Mouse (Mus musculus): ENCODE results near the gene Washc3. TPM values are rescaled to one million over a fixed set of nuclear protein-coding genes. Genes with fewer than 3 reads are reported as not detected.

The Washc3 gene
- polyA plus RNA-seq (2015; fragmentation: Nextera tagmentation; extraction: Ambion mirVana) = 60.4 and 71.0 TPM in 2 replicates

DNA sequence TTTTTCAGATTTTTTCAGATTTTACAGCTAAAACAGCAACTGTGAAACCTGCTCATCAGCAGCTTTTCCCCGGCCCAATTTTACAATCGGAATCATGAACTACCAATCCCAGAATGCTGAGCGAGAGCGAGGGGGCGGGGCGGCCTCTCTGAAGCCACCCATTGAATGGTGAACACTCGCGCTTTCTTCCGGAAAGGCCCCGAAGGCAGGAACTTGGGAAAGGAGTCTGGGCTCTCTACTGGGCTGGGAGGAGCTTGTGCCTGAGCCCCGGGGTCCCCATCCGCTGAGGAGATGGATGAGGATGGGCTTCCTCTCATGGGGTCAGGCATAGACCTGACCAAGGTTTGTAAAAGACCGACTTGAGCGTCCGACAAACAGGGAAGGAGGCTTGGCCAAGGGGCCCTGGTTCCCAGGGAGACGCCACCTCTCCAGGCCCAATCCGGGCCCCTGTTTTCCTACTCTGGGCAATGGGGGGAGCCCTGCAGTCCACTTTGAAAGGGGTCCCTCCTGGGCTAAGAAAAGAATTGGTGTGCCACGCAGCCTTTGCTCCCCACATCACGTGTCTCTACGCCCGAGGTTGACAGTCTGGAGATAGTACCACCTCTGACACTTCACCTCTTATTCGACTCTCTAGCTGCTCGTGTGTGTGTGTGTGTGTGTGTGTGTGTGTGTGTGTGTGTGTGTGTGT is at the start of gene Washc3:
Gene Washc3, plus strand, starts transcription at position 143 of the 688 bp plus-strand sequence.
- Histone ChIP-seq H3K27ac (ENCODE audit: low read length) (peak within 1 kb of the TSS; percentile 66), H3K27me3 (ENCODE audit: control insufficient read depth, insufficient read depth, low read depth, low read length) (no peaks in the 10 kb centered on the region), H3K9me3 (ENCODE audit: control insufficient read depth, low read length) (no peaks in the 10 kb centered on the region), H3K4me3 (ENCODE audit: low read length) (peak within 1 kb of the TSS; percentile 81), H3K9ac (ENCODE audit: low read length) (peak within 1 kb of the TSS; percentile 88), H3K4me1 (replicated peaks; ENCODE audit: control insufficient read depth, insufficient read depth, low read length) (peaks cover 8% of the 10 kb centered on the region), H3K4me2 (ENCODE audit: low read depth, low read length) (peak within 1 kb of the TSS; percentile 78), H3K36me3 (ENCODE audit: control insufficient read depth, insufficient read depth, low read length) (no peaks in the 10 kb centered on the region)
- peak; percentile 99 for ATAC-seq (ENCODE audit: low read depth)
- under 1% methylated on average over 23 of the region's 23 CpGs for WGBS

GRCm38 (mm10) chr10:88151658-88152057 is 49.2 kb upstream of the Washc3 start:
- no peak overlapping the region for H3K4me3 ChIP-seq (ENCODE audit: low read length)
- ATAC-seq (ENCODE audit: low read depth) = no peak
- H3K27ac ChIP-seq (ENCODE audit: low read length) = no peak overlapping the region
- H3K4me1 ChIP-seq (replicated peaks; ENCODE audit: control insufficient read depth, insufficient read depth, low read length) = peaks cover 6% of the 10 kb centered on the region
- peaks cover 33% of the 10 kb centered on the region for H3K36me3 ChIP-seq (ENCODE audit: control insufficient read depth, insufficient read depth, low read length)
- no peak overlapping the region for H3K9ac ChIP-seq (ENCODE audit: low read length)
- 86% methylated on average over 6 of the region's 6 CpGs for WGBS
- no peak overlapping the region for H3K4me2 ChIP-seq (ENCODE audit: low read depth, low read length)
- H3K27me3 ChIP-seq (ENCODE audit: control insufficient read depth, insufficient read depth, low read depth, low read length) = no peaks in the 10 kb centered on the region
- H3K9me3 ChIP-seq (ENCODE audit: control insufficient read depth, low read length) = no peaks in the 10 kb centered on the region

DNA sequence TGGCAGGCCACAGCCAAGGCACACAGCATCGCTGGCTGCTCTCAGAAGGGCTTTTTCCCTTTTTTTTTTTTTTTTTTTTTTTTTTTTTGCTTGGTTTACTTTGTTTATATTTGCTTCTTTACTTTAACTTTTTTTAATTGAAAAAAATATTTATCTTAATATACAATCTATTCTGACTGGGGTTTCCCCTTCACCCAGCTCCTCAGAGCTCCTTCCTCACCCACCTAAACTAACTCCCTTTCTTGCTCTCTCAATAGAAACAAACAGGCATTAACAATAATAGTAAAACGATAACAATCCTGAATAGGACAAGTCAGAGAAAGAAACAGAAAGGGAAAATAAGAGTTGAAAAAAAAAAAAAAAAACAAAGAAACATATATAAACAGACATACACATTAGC is 38.8 kb upstream of the Washc3 start:
- Histone ChIP-seq H3K4me2 (ENCODE audit: low read depth, low read length) (no peak overlapping the region), H3K27ac (ENCODE audit: low read length) (no peak overlapping the region), H3K9me3 (ENCODE audit: control insufficient read depth, low read length) (peaks cover 3% of the 10 kb centered on the region), H3K9ac (ENCODE audit: low read length) (no peak overlapping the region), H3K36me3 (ENCODE audit: control insufficient read depth, insufficient read depth, low read length) (peaks cover 14% of the 10 kb centered on the region), H3K4me1 (replicated peaks; ENCODE audit: control insufficient read depth, insufficient read depth, low read length) (no peaks in the 10 kb centered on the region), H3K4me3 (ENCODE audit: low read length) (no peak overlapping the region), H3K27me3 (ENCODE audit: control insufficient read depth, insufficient read depth, low read depth, low read length) (no peaks in the 10 kb centered on the region)
- no peak for ATAC-seq (ENCODE audit: low read depth)
- 91% methylated on average over 2 of the region's 2 CpGs for WGBS

- Histone ChIP-seq H3K4me3 (ENCODE audit: low read length) (no peak overlapping the region), H3K9ac (ENCODE audit: low read length) (no peak overlapping the region), H3K27me3 (ENCODE audit: control insufficient read depth, insufficient read depth, low read depth, low read length) (no peaks in the 10 kb centered on the region), H3K4me1 (replicated peaks; ENCODE audit: control insufficient read depth, insufficient read depth, low read length) (no peaks in the 10 kb centered on the region), H3K4me2 (ENCODE audit: low read depth, low read length) (no peak overlapping the region), H3K27ac (ENCODE audit: low read length) (no peak overlapping the region), H3K36me3 (ENCODE audit: control insufficient read depth, insufficient read depth, low read length) (peaks cover 14% of the 10 kb centered on the region), H3K9me3 (ENCODE audit: control insufficient read depth, low read length) (peaks cover 3% of the 10 kb centered on the region)
- 94% methylated on average over 5 of the region's 5 CpGs for WGBS
- ATAC-seq (ENCODE audit: low read depth) = no peak
These were observed 38.2 kb upstream of the Washc3 start for GRCm38 (mm10) chr10:88162676-88163075.

DNA sequence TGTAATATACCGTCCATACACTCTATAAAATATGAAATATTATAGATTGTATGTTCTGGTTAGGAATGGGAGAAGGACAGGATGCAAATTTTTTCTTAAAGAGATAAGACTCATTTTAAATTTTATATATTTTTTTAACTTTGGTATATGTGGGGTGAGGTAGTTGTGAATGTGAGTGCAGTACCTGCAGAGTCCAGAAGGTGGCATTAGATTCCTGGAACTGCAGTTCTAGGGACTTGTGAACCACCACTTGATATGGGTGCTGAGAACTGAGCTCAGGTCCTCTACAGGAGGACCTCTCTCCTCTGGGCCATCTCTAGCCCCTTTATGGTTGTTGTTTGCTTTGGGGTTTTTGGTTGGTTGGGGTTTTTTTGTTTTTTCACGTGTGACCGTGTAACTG is 34.7 kb upstream of the Washc3 start:
- no peaks in the 10 kb centered on the region for H3K27me3 ChIP-seq (ENCODE audit: control insufficient read depth, insufficient read depth, low read depth, low read length)
- ATAC-seq (ENCODE audit: low read depth) = no peak
- 84% methylated on average over 3 of the region's 3 CpGs for WGBS
- no peak overlapping the region for H3K4me2 ChIP-seq (ENCODE audit: low read depth, low read length)
- no peak overlapping the region for H3K27ac ChIP-seq (ENCODE audit: low read length)
- no peaks in the 10 kb centered on the region for H3K4me1 ChIP-seq (replicated peaks; ENCODE audit: control insufficient read depth, insufficient read depth, low read length)
- peaks cover 9% of the 10 kb centered on the region for H3K36me3 ChIP-seq (ENCODE audit: control insufficient read depth, insufficient read depth, low read length)
- no peak overlapping the region for H3K4me3 ChIP-seq (ENCODE audit: low read length)
- H3K9ac ChIP-seq (ENCODE audit: low read length) = no peak overlapping the region
- H3K9me3 ChIP-seq (ENCODE audit: control insufficient read depth, low read length) = peaks cover 3% of the 10 kb centered on the region

- H3K9ac ChIP-seq (ENCODE audit: low read length) = no peak overlapping the region
- peak overlapping the region; percentile 59 for H3K27ac ChIP-seq (ENCODE audit: low read length)
- H3K4me1 ChIP-seq (replicated peaks; ENCODE audit: control insufficient read depth, insufficient read depth, low read length) = no peaks in the 10 kb centered on the region
- H3K9me3 ChIP-seq (ENCODE audit: control insufficient read depth, low read length) = peaks cover 3% of the 10 kb centered on the region
- no peak overlapping the region for H3K4me3 ChIP-seq (ENCODE audit: low read length)
- H3K4me2 ChIP-seq (ENCODE audit: low read depth, low read length) = no peak overlapping the region
- peak; percentile 80 for ATAC-seq (ENCODE audit: low read depth)
- peaks cover 4% of the 10 kb centered on the region; the same call in 1 of the 2 replicates for H3K36me3 ChIP-seq (ENCODE audit: control insufficient read depth, insufficient read depth, low read length)
- 52% methylated on average over 7 of the region's 7 CpGs for WGBS
- no peaks in the 10 kb centered on the region for H3K27me3 ChIP-seq (ENCODE audit: control insufficient read depth, insufficient read depth, low read depth, low read length)
These were observed 33.3 kb upstream of the Washc3 start for GRCm38 (mm10) chr10:88167438-88168077.

- peak overlapping the region; percentile 81 for H3K4me3 ChIP-seq (ENCODE audit: low read length)
- H3K9me3 ChIP-seq (ENCODE audit: control insufficient read depth, low read length) = no peaks in the 10 kb centered on the region
- H3K27me3 ChIP-seq (ENCODE audit: control insufficient read depth, insufficient read depth, low read depth, low read length) = no peaks in the 10 kb centered on the region
- peak; percentile 70 for ATAC-seq (ENCODE audit: low read depth)
- WGBS = 9% methylated on average over 4 of the region's 4 CpGs
- H3K27ac ChIP-seq (ENCODE audit: low read length) = no peak overlapping the region
- H3K4me1 ChIP-seq (replicated peaks; ENCODE audit: control insufficient read depth, insufficient read depth, low read length) = peaks cover 8% of the 10 kb centered on the region
- H3K4me2 ChIP-seq (ENCODE audit: low read depth, low read length) = peak overlapping the region; percentile 78
- peak overlapping the region; percentile 88 for H3K9ac ChIP-seq (ENCODE audit: low read length)
- no peaks in the 10 kb centered on the region for H3K36me3 ChIP-seq (ENCODE audit: control insufficient read depth, insufficient read depth, low read length)
These were observed 352 bp upstream of the Washc3 start for GRCm38 (mm10) chr10:88200541-88200940.

DNA sequence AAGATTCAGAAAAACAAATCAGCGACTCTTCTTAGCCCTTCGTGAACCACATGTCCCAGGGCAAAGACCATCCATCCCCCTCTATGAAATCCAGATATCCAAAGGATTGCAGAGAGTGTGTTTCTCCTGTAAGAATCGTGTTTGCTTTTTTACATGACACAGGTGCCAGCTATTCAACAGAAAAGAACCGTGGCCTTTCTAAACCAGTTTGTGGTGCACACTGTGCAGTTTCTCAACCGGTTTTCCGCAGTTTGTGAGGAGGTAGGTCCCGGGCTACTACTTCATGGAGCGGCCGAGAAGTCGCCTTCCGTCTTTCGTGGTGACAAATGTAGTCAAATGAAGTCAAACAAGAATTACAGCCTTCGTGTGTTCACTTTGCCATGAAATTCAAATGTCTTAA is 757 bp downstream of the Washc3 start:
- Histone ChIP-seq H3K4me3 (ENCODE audit: low read length) (peak overlapping the region; percentile 81), H3K9me3 (ENCODE audit: control insufficient read depth, low read length) (no peaks in the 10 kb centered on the region), H3K27me3 (ENCODE audit: control insufficient read depth, insufficient read depth, low read depth, low read length) (no peaks in the 10 kb centered on the region), H3K9ac (ENCODE audit: low read length) (peak overlapping the region; percentile 88), H3K4me1 (replicated peaks; ENCODE audit: control insufficient read depth, insufficient read depth, low read length) (peaks cover 8% of the 10 kb centered on the region), H3K27ac (ENCODE audit: low read length) (0 out of 2 replicates have a peak overlapping the region, but pooled peaks have one; percentile 2), H3K4me2 (ENCODE audit: low read depth, low read length) (peak overlapping the region; percentile 78), H3K36me3 (ENCODE audit: control insufficient read depth, insufficient read depth, low read length) (no peaks in the 10 kb centered on the region)
- ATAC-seq (ENCODE audit: low read depth) = no peak
- WGBS = 71% methylated on average over 13 of the region's 13 CpGs

- Histone ChIP-seq H3K27ac (ENCODE audit: low read length) (no peak overlapping the region), H3K9ac (ENCODE audit: low read length) (peak overlapping the region; percentile 22; the same call in 1 of the 2 replicates), H3K4me2 (ENCODE audit: low read depth, low read length) (0 out of 2 replicates have a peak overlapping the region, but pooled peaks have one; percentile 17), H3K36me3 (ENCODE audit: control insufficient read depth, insufficient read depth, low read length) (no peaks in the 10 kb centered on the region), H3K4me3 (ENCODE audit: low read length) (no peak overlapping the region), H3K4me1 (replicated peaks; ENCODE audit: control insufficient read depth, insufficient read depth, low read length) (peaks cover 8% of the 10 kb centered on the region), H3K27me3 (ENCODE audit: control insufficient read depth, insufficient read depth, low read depth, low read length) (no peaks in the 10 kb centered on the region), H3K9me3 (ENCODE audit: control insufficient read depth, low read length) (no peaks in the 10 kb centered on the region)
- WGBS = 69% methylated on average over 8 of the region's 8 CpGs
- no peak for ATAC-seq (ENCODE audit: low read depth)
These were observed 1.7 kb downstream of the Washc3 start for GRCm38 (mm10) chr10:88202581-88202980.

Data from lung, embryonic 16.5 days (tissue).